Mouse (Mus musculus) lung, postnatal 25 days (tissue): ENCODE measurements around the gene Gm15446.
A peak's percentile ranks its signal among the peaks of the same experiment; 100 is the strongest.
"Not testable (repeated sequence)": the region's sequence is repeated elsewhere in the genome, so short reads cannot be mapped to it uniquely, and the experiment has no call there.

ENCODE experiments used
- DNase-seq: peaks from one replicate; pipeline ENCODE4 v3.0.0; 2022; ENCODE audit warnings: low spot score

Gm15446 gene

GRCm38 (mm10) chr5:109923261-109924071, at the start of gene Gm15446:
Gene Gm15446 (plus strand): TSS chr5:109923400.
- peak; percentile 94 for DNase-seq

GRCm38 (mm10) chr5:109924129-109924528, 929 bp downstream of the Gm15446 start:
- not testable (repeated sequence) for DNase-seq

- DNase-seq: no peak
Measured at GRCm38 (mm10) chr5:109924936-109925335, 1.7 kb downstream of the Gm15446 start.

GRCm38 (mm10) chr5:109950281-109950680, 27.1 kb downstream of the Gm15446 start:
- DNase-seq: no peak

GRCm38 (mm10) chr5:109980743-109981142, 57.5 kb downstream of the Gm15446 start:
- not testable (repeated sequence) for DNase-seq
